Mouse (Mus musculus) heart, postnatal 0 days (tissue): ENCODE measurements around the gene Ackr3. TPM values are rescaled to one million over a fixed set of nuclear protein-coding genes. Genes with fewer than 3 reads are reported as not detected.

Experiments used
- ATAC-seq: fragments of 200-750 bp; cut with Nextera tagmentation; 2 replicates; pipeline ENCODE4 v1.8.0; 2017; ENCODE audit warnings: low read depth, moderate number of reproducible peaks, moderate library complexity; ENCODE audit not compliant: insufficient read depth
- DNase-seq: peaks from one replicate; pipeline ENCODE4 v3.0.0-alpha.2; 2016; ENCODE audit warnings: low spot score
- H3K27ac ChIP-seq: fragments of 300-500 bp; sonication (generic); 2 replicates; pipeline ENCODE4 v1.5.1; 2014; ENCODE audit warnings: low read depth, mild to moderate bottlenecking
- H3K27me3 ChIP-seq: fragments of 300-500 bp; sonication (generic); 2 replicates; pipeline ENCODE4 v1.6.1; 2014; ENCODE audit warnings: low read length, mixed read lengths; ENCODE audit not compliant: control insufficient read depth, insufficient read depth
- H3K36me3 ChIP-seq: fragments of 300-500 bp; sonication (generic); replicated peaks from 2 replicates; pipeline ENCODE4 v1.6.1; 2014; ENCODE audit warnings: low read length, mixed read lengths; ENCODE audit not compliant: control insufficient read depth, insufficient read depth
- H3K4me1 ChIP-seq: fragments of 300-500 bp; sonication (generic); 2 replicates; pipeline ENCODE4 v1.6.1; 2014; ENCODE audit warnings: antibody characterized with exemption; ENCODE audit not compliant: control insufficient read depth, insufficient read depth
- H3K4me2 ChIP-seq: fragments of 300-500 bp; sonication (generic); 2 replicates; pipeline ENCODE4 v1.6.1; 2014; ENCODE audit warnings: low read depth, mild to moderate bottlenecking, low read length, moderate library complexity
- H3K4me3 ChIP-seq: fragments of 300-500 bp; sonication (generic); 2 replicates; pipeline ENCODE4 v1.5.1; 2014; ENCODE audit warnings: low read depth, low read length
- H3K9ac ChIP-seq: fragments of 300-500 bp; sonication (generic); replicated peaks from 2 replicates; pipeline ENCODE4 v1.6.1; 2014; ENCODE audit warnings: low read depth, low read length, mixed read lengths
- H3K9me3 ChIP-seq: fragments of 300-500 bp; sonication (generic); replicated peaks from 2 replicates; pipeline ENCODE4 v1.6.1; 2016; ENCODE audit warnings: low read length; ENCODE audit not compliant: control insufficient read depth
- CTCF ChIP-seq: IDR thresholded peaks from 2 replicates; pipeline ENCODE4 v1.5.1; 2016; ENCODE audit warnings: antibody characterized with exemption, control low read depth, low read depth
- EP300 ChIP-seq: IDR thresholded peaks from 2 replicates; pipeline ENCODE4 v1.6.1; 2016; ENCODE audit warnings: antibody characterized with exemption, low read depth
- WGBS: fragments of 180-500 bp; shearing (Covaris S2); extraction: QIAGEN DNeasy Blood & Tissue Kit; methylation state at CpG from one replicate; pipeline ENCODE4 v1.1.7; 2014; 5-methylcytosine and 5-hydroxymethylcytosine counted together
- polyA plus RNA-seq: library from polyadenylated mRNA; unstranded; fragments of >200 nt; fragmentation: Nextera tagmentation; extraction: Ambion mirVana; gene quantifications from 2 replicates; pipeline ENCODE4 v1.2.1, GENCODE M21; 2015
- total RNA-seq: library from RNA; depleted of rRNA; stranded (reverse); fragments of >200 nt; gene quantifications from 2 replicates; pipeline ENCODE4 v1.2.3, GENCODE M21; 2014; ENCODE audit warnings: low replicate concordance

Gene Ackr3
- total and polyA plus RNA-seq, 2 experiments from 2014 or later, result 13.5 to 22.5 TPM

DNA sequence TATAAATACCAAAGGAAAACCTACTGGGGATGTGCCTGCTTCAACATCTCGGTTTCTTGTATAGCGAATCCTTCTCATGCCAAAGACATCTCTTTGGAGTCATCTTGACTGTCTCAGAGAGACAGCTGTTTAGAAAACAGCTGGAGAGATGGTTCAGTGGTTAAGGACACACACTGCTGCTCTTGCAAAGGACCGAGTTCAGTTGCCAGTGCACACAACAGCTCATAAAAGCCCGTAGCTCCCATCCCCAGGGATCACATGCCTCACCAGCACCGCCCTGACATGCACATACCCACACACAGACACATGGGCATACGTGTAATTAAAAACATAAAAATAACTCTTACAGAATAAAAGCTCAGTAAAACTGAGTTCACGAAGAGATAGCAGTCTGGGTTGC lies 40.6 kb upstream of the Ackr3 start:
- no peak for TF ChIP-seq EP300
- no peak for TF ChIP-seq CTCF
- H3K4me1 ChIP-seq, result no peaks in the 10 kb centered on the region
- no peaks in the 10 kb centered on the region for H3K36me3 ChIP-seq
- H3K9ac ChIP-seq, result no peak overlapping the region
- ATAC-seq (no peak), DNase-seq (no peak)
- WGBS, result 77% methylated on average over 7 of the region's 7 CpGs
- H3K4me2 ChIP-seq, result no peak overlapping the region
- H3K27ac ChIP-seq, result no peak overlapping the region
- H3K4me3 ChIP-seq, result no peak overlapping the region
- peaks cover 11% of the 10 kb centered on the region; the same call in 1 of the 2 replicates for H3K27me3 ChIP-seq
- H3K9me3 ChIP-seq, result no peaks in the 10 kb centered on the region

DNA sequence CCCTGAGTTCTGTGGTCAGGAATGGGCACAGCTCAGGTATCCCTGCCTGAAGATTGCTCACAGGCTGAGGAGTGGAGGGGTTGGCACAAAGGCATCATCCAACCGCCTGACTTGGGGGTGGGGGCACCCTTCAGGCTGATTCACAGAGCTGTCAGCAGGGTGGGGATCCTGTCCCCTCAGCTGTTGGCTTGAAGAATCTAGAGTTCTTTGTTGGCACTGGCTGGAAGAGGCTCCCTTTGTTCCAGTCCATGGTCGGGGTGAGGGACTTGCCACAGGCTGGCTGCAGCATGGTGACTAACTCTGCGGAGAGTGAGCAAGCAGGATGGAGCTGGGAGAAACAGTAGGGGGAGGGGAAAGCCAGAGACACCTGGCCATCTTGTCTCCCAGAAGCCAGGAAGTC lies 39.5 kb upstream of the Ackr3 start:
- no peak overlapping the region for H3K4me2 ChIP-seq
- H3K9ac ChIP-seq, result no peak overlapping the region
- 55% methylated on average over 3 of the region's 3 CpGs for WGBS
- no peaks in the 10 kb centered on the region for H3K36me3 ChIP-seq
- H3K9me3 ChIP-seq, result no peaks in the 10 kb centered on the region
- H3K27me3 ChIP-seq, result 0 out of 2 replicates have a peak, but pooled peaks cover 7% of the 10 kb centered on the region
- H3K4me3 ChIP-seq, result no peak overlapping the region
- no peak for ATAC-seq
- DNase-seq, result no peak
- H3K27ac ChIP-seq, result no peak overlapping the region
- TF ChIP-seq EP300, result no peak
- no peak for TF ChIP-seq CTCF
- H3K4me1 ChIP-seq, result no peaks in the 10 kb centered on the region

DNA sequence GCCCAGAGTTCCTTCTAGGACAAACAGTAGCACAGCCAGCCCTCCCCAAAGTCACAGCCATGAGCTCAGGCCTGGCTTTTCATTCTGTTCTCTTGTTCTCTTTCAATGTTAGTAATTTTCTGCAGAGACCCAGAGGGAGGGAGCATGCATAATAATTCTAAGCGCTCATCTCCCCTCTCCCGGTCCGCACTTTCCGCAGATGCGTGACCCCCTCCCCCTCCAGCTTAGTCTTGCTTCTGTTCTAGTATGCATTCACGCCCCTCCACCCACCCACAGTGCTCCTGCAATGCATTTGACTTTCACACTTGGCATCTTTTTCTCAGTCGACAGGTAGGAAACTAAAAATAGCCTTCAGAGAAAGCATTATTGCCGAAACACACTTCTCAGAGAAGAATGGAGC lies 29.4 kb upstream of the Ackr3 start:
- DNase-seq, result no peak
- Histone ChIP-seq H3K4me2 (no peak overlapping the region), H3K4me1 (no peaks in the 10 kb centered on the region), H3K9me3 (no peaks in the 10 kb centered on the region), H3K9ac (no peak overlapping the region), H3K4me3 (no peak overlapping the region), H3K36me3 (no peaks in the 10 kb centered on the region), H3K27ac (no peak overlapping the region), H3K27me3 (no peaks in the 10 kb centered on the region)
- no peak for TF ChIP-seq CTCF
- TF ChIP-seq EP300, result no peak
- WGBS, result 72% methylated on average over 8 of the region's 8 CpGs
- no peak for ATAC-seq

DNA sequence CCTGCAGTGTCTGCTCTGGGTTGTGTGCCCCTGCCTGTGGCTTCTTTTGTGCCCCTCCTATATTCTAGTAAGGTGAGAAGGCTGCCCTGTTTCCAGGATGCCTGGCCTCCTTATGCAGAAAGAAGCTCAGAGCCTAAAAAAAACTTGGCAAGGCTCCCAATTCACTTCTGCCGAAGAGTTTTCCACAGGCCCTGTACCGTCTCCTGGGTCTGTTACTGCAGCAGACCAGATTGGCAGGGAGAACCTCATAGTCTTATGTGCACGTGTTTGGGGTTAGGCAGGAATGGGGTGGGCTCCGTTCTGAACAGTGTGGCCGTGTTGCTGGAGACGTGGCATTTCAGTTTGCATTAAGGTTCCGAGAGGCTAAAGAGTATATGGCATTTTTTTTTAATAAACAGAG lies 27.6 kb upstream of the Ackr3 start:
- Histone ChIP-seq H3K4me3 (no peak overlapping the region), H3K9me3 (no peaks in the 10 kb centered on the region), H3K4me1 (no peaks in the 10 kb centered on the region), H3K27me3 (no peaks in the 10 kb centered on the region), H3K9ac (no peak overlapping the region), H3K27ac (no peak overlapping the region), H3K4me2 (no peak overlapping the region), H3K36me3 (no peaks in the 10 kb centered on the region)
- DNase-seq (peak; percentile 53), ATAC-seq (no peak; the same call in 1 of the 2 replicates)
- TF ChIP-seq CTCF, result no peak
- no peak for TF ChIP-seq EP300
- 28% methylated on average over 7 of the region's 7 CpGs for WGBS

DNA sequence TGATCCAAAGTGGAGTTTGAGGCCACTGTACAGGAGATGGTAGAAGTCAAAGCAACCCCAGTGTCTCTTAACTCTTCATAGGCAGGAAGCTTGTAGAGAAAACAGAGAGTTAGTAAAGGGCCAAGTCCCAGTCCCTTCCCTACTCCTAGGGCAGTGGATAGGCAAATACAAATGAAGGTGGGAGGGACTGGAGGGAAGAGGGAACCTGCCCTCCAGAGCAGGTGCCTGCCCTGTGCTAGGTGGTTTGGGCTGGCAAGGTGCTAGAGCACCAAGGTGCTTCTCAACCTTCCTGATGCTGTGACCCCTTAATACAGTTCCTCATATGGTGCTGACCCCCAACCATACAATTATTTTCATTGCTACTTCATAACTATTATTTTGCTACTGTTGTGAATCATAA lies 26.2 kb upstream of the Ackr3 start:
- Histone ChIP-seq H3K4me1 (no peaks in the 10 kb centered on the region), H3K4me2 (no peak overlapping the region), H3K4me3 (no peak overlapping the region), H3K9me3 (no peaks in the 10 kb centered on the region), H3K9ac (no peak overlapping the region), H3K27ac (no peak overlapping the region), H3K36me3 (no peaks in the 10 kb centered on the region), H3K27me3 (no peaks in the 10 kb centered on the region)
- TF ChIP-seq CTCF (no peak), EP300 (no peak)
- DNase-seq, result no peak
- no peak for ATAC-seq

DNA sequence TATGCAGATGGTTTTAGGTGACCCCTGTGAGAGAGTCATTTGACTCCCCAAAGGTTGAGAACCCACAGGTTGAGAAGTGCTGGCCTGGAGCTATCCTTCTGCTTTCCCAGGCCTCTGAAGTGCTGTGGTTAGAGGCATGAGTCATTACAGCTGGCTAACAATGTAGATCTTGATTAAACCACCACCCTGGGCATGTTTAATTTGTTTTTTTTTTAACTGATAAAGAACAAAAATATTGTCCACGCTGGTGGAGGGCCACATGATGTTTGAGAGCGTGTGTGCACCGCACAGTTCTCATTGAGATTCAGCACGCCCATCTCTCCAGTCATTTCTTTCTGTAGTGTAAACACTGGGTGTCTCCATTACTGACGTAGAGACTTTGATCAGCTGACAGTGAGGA lies 25.8 kb upstream of the Ackr3 start:
- no peaks in the 10 kb centered on the region for H3K9me3 ChIP-seq
- TF ChIP-seq CTCF (no peak), EP300 (no peak)
- H3K9ac ChIP-seq, result no peak overlapping the region
- no peaks in the 10 kb centered on the region for H3K27me3 ChIP-seq
- H3K4me3 ChIP-seq, result no peak overlapping the region
- no peak for DNase-seq
- no peaks in the 10 kb centered on the region for H3K4me1 ChIP-seq
- no peaks in the 10 kb centered on the region for H3K36me3 ChIP-seq
- no peak overlapping the region for H3K4me2 ChIP-seq
- no peak for ATAC-seq
- 70% methylated on average over 5 of the region's 5 CpGs for WGBS
- H3K27ac ChIP-seq, result no peak overlapping the region
